Mouse (Mus musculus) left cerebral cortex, postnatal 14 days (tissue): ENCODE measurements around the gene Slc39a11. TPM values are rescaled to one million over a fixed set of nuclear protein-coding genes. Genes with fewer than 3 reads are reported as not detected.

Source experiments
- DNase-seq, 2 experiments: peaks; one replicate each; pipeline ENCODE4 v3.0.0; 2021 to 2022; ENCODE audit warnings: low spot score in 2 of 2, mixed read lengths in 1 of 2
- intact Hi-C: fragments of 180-260 bp; cut with DNase I; formaldehyde crosslinking; loops from one replicate; pipeline ENCODE4 v1.15.1; 2025
- total RNA-seq, 2 experiments: library from RNA; stranded (reverse); gene quantifications; 2 replicates each; pipeline ENCODE4 v1.2.3; 2021

Slc39a11 gene
- total RNA-seq, 2 experiments from 2014 or later, result 13.9 to 15.3 TPM

- DNase-seq, result no peak
- intact Hi-C loops, result no loop called here
These were observed 146.9 kb downstream of the Slc39a11 start for GRCm38 (mm10) chr11:113502968-113503367.

GRCm38 (mm10) chr11:113500631-113501305 lies 149.1 kb downstream of the Slc39a11 start:
- intact Hi-C loops, result no loop called here
- no peak for DNase-seq

- DNase-seq, result no peak
- intact Hi-C loops, result no loop called here
These were observed 151.0 kb downstream of the Slc39a11 start for GRCm38 (mm10) chr11:113498889-113499288.

- DNase-seq, result no peak
- intact Hi-C loops, result no loop called here
These were observed 155.8 kb downstream of the Slc39a11 start for GRCm38 (mm10) chr11:113494021-113494546.

GRCm38 (mm10) chr11:113490530-113491520 lies 159.1 kb downstream of the Slc39a11 start:
- intact Hi-C loops, result no loop called here
- DNase-seq, result no peak

- no peak for DNase-seq
- intact Hi-C loops, result no loop called here
These were observed 162.1 kb downstream of the Slc39a11 start for GRCm38 (mm10) chr11:113487603-113488335.

- DNase-seq, result no peak
- intact Hi-C loops, result no loop called here
These were observed 165.8 kb downstream of the Slc39a11 start for GRCm38 (mm10) chr11:113484037-113484436.

- intact Hi-C loops, result no loop called here
- no peak for DNase-seq
These were observed 172.3 kb downstream of the Slc39a11 start for GRCm38 (mm10) chr11:113477550-113477949.

- DNase-seq, result no peak
- intact Hi-C loops, result no loop called here
These were observed 173.2 kb downstream of the Slc39a11 start for GRCm38 (mm10) chr11:113476720-113477119.

- DNase-seq, result no peak
- intact Hi-C loops, result no loop called here
These were observed 174.4 kb downstream of the Slc39a11 start for GRCm38 (mm10) chr11:113475491-113475890.

GRCm38 (mm10) chr11:113473998-113474534 lies 175.8 kb downstream of the Slc39a11 start:
- no peak for DNase-seq
- intact Hi-C loops, result no loop called here

GRCm38 (mm10) chr11:113471936-113472335 lies 177.9 kb downstream of the Slc39a11 start:
- no peak for DNase-seq
- intact Hi-C loops, result no loop called here

- intact Hi-C loops, result no loop called here
- DNase-seq, result no peak
These were observed 179.7 kb downstream of the Slc39a11 start for GRCm38 (mm10) chr11:113469919-113470785.

- intact Hi-C loops, result no loop called here
- DNase-seq, result no peak
These were observed 181.9 kb downstream of the Slc39a11 start for GRCm38 (mm10) chr11:113468016-113468415.

- intact Hi-C loops, result no loop called here
- DNase-seq, result no peak
These were observed 182.5 kb downstream of the Slc39a11 start for GRCm38 (mm10) chr11:113467313-113467811.

GRCm38 (mm10) chr11:113460118-113460517 lies 189.8 kb downstream of the Slc39a11 start:
- intact Hi-C loops, result no loop called here
- no peak for DNase-seq

- DNase-seq, result no peak
- intact Hi-C loops, result no loop called here
These were observed 191.2 kb downstream of the Slc39a11 start for GRCm38 (mm10) chr11:113458582-113459210.
